Mouse (Mus musculus): ENCODE results near the gene Cd4.

- TF ChIP-seq CTCF (IDR thresholded peaks at IDR 0.05; ENCODE audit: insufficient read depth, low read depth, low read length) = no peak
- TF ChIP-seq POLR2A (IDR thresholded peaks at IDR 0.05; ENCODE audit: insufficient read depth, low read depth, low read length) = no peak
These were observed at the start of gene Cd4 for GRCm38 (mm10) chr6:124887986-124888385.
